Mouse (Mus musculus) adrenal gland, postnatal 4 days (tissue): ENCODE data around the gene Mrps35. TPM values are rescaled to one million over a fixed set of nuclear protein-coding genes. Genes with fewer than 3 reads are reported as not detected.

Experiments
- DNase-seq, 2 experiments: peaks; one replicate each; pipeline ENCODE4 v3.0.0; 2021 to 2022; ENCODE audit warnings: low spot score in 2 of 2, mixed read lengths in 2 of 2
- total RNA-seq, 2 experiments: library from RNA; stranded (reverse); gene quantifications; 2 replicates each; pipeline ENCODE4 v1.2.3; 2021

The Mrps35 gene
- total RNA-seq, 2 experiments from 2014 or later = 105 to 109 TPM

- DNase-seq = no peak
These were observed 43.0 kb downstream of the Mrps35 start for GRCm38 (mm10) chr6:147085398-147086040.

GRCm38 (mm10) chr6:147086594-147087225 is 44.1 kb downstream of the Mrps35 start, which contains the start of gene Mansc4:
Gene Mansc4 (minus strand): TSS chr6:147087032.
- DNase-seq = no peak

- no peak for DNase-seq
These were observed 45.2 kb downstream of the Mrps35 start for GRCm38 (mm10) chr6:147087736-147088135.

- DNase-seq = no peak
These were observed 46.0 kb downstream of the Mrps35 start for GRCm38 (mm10) chr6:147088517-147088916.

- no peak for DNase-seq
These were observed 47.6 kb downstream of the Mrps35 start for GRCm38 (mm10) chr6:147090191-147090590.

GRCm38 (mm10) chr6:147091136-147092120 is 48.9 kb downstream of the Mrps35 start, which contains the start of gene Klhl42:
Gene Klhl42 (plus strand): TSS chr6:147091379.
- DNase-seq = peak; percentile 48 to 65

- peak in 1 of 2 experiments; percentile 15 for DNase-seq
These were observed 49.6 kb downstream of the Mrps35 start for GRCm38 (mm10) chr6:147092136-147092535.

GRCm38 (mm10) chr6:147094771-147095170 is 52.2 kb downstream of the Mrps35 start:
- no peak for DNase-seq

- no peak for DNase-seq
These were observed 53.5 kb downstream of the Mrps35 start for GRCm38 (mm10) chr6:147096109-147096508.

GRCm38 (mm10) chr6:147096934-147097333 is 54.4 kb downstream of the Mrps35 start:
- DNase-seq = no peak

GRCm38 (mm10) chr6:147097346-147097929 is 54.9 kb downstream of the Mrps35 start:
- no peak for DNase-seq

GRCm38 (mm10) chr6:147099458-147100277 is 57.1 kb downstream of the Mrps35 start:
- DNase-seq = no peak

- no peak for DNase-seq
These were observed 59.7 kb downstream of the Mrps35 start for GRCm38 (mm10) chr6:147102293-147102692.

- DNase-seq = no peak
These were observed 63.0 kb downstream of the Mrps35 start for GRCm38 (mm10) chr6:147105529-147105928.

- no peak for DNase-seq
These were observed 64.2 kb downstream of the Mrps35 start for GRCm38 (mm10) chr6:147106716-147107115.

GRCm38 (mm10) chr6:147109283-147109682 is 66.7 kb downstream of the Mrps35 start:
- DNase-seq = no peak

- DNase-seq = peak; percentile 56 to 63
These were observed 74.0 kb downstream of the Mrps35 start for GRCm38 (mm10) chr6:147116579-147116978.

GRCm38 (mm10) chr6:147117764-147118163 is 75.2 kb downstream of the Mrps35 start:
- DNase-seq = no peak

GRCm38 (mm10) chr6:147118190-147118589 is 75.6 kb downstream of the Mrps35 start:
- no peak for DNase-seq

GRCm38 (mm10) chr6:147121320-147121719 is 78.8 kb downstream of the Mrps35 start:
- no peak for DNase-seq
